Mouse (Mus musculus): ENCODE results near the gene Slc6a17. TPM values are rescaled to one million over a fixed set of nuclear protein-coding genes. Genes with fewer than 3 reads are reported as not detected.

Slc6a17 gene
- polyA plus RNA-seq, 1 experiment: 16.0 TPM

- Histone ChIP-seq H3K27me3 (replicated peaks; ENCODE audit: control insufficient read depth, insufficient read depth, low read length) (peaks cover 2% of the 10 kb centered on the region; the same call in 1 of the 2 replicates), H3K4me3 (ENCODE audit: insufficient read depth, low read depth, low read length) (no peak overlapping the region), H3K4me1 (ENCODE audit: control insufficient read depth, insufficient read depth, low read length) (no peaks in the 10 kb centered on the region), H3K36me3 (ENCODE audit: control insufficient read depth, insufficient read depth, low read length) (no peaks in the 10 kb centered on the region), H3K27ac (ENCODE audit: insufficient read depth, low read depth, low read length) (no peak overlapping the region)
- TF ChIP-seq CTCF (conservative IDR thresholded peaks at IDR 0.05; ENCODE audit: insufficient read depth, insufficient read length, low read depth, low read length): no peak
- TF ChIP-seq POLR2A (IDR thresholded peaks at IDR 0.05; ENCODE audit: low read depth, low read length): no peak
- DNase-seq: no peak
- 10% methylated on average over 23 of the region's 23 CpGs for WGBS
These were observed 59.7 kb downstream of the Slc6a17 start for GRCm38 (mm10) chr3:107458104-107458503.

GRCm38 (mm10) chr3:107454280-107454679 lies 63.5 kb downstream of the Slc6a17 start:
- Histone ChIP-seq H3K4me3 (ENCODE audit: insufficient read depth, low read depth, low read length) (no peak overlapping the region), H3K36me3 (ENCODE audit: control insufficient read depth, insufficient read depth, low read length) (no peaks in the 10 kb centered on the region), H3K27ac (ENCODE audit: insufficient read depth, low read depth, low read length) (no peak overlapping the region), H3K27me3 (replicated peaks; ENCODE audit: control insufficient read depth, insufficient read depth, low read length) (peaks cover 1% of the 10 kb centered on the region; the same call in 1 of the 2 replicates), H3K4me1 (ENCODE audit: control insufficient read depth, insufficient read depth, low read length) (no peaks in the 10 kb centered on the region)
- 60% methylated on average over 4 of the region's 4 CpGs for WGBS
- TF ChIP-seq CTCF (conservative IDR thresholded peaks at IDR 0.05; ENCODE audit: insufficient read depth, insufficient read length, low read depth, low read length): no peak
- TF ChIP-seq POLR2A (IDR thresholded peaks at IDR 0.05; ENCODE audit: low read depth, low read length): no peak
- DNase-seq: no peak

- Histone ChIP-seq H3K27me3 (replicated peaks; ENCODE audit: control insufficient read depth, insufficient read depth, low read length) (no peaks in the 10 kb centered on the region), H3K27ac (ENCODE audit: insufficient read depth, low read depth, low read length) (no peak overlapping the region), H3K36me3 (ENCODE audit: control insufficient read depth, insufficient read depth, low read length) (no peaks in the 10 kb centered on the region), H3K4me1 (ENCODE audit: control insufficient read depth, insufficient read depth, low read length) (no peaks in the 10 kb centered on the region), H3K4me3 (ENCODE audit: insufficient read depth, low read depth, low read length) (no peak overlapping the region)
- TF ChIP-seq POLR2A (IDR thresholded peaks at IDR 0.05; ENCODE audit: low read depth, low read length) (no peak), CTCF (conservative IDR thresholded peaks at IDR 0.05; ENCODE audit: insufficient read depth, insufficient read length, low read depth, low read length) (no peak)
- no peak for DNase-seq
- WGBS: 80% methylated on average over 3 of the region's 3 CpGs
These were observed 71.0 kb downstream of the Slc6a17 start for GRCm38 (mm10) chr3:107446822-107447221.

- H3K36me3 ChIP-seq (ENCODE audit: control insufficient read depth, insufficient read depth, low read length): no peaks in the 10 kb centered on the region
- TF ChIP-seq POLR2A (IDR thresholded peaks at IDR 0.05; ENCODE audit: low read depth, low read length) (no peak), CTCF (conservative IDR thresholded peaks at IDR 0.05; ENCODE audit: insufficient read depth, insufficient read length, low read depth, low read length) (no peak)
- H3K4me3 ChIP-seq (ENCODE audit: insufficient read depth, low read depth, low read length): no peak overlapping the region
- DNase-seq: no peak
- 79% methylated on average over 5 of the region's 5 CpGs for WGBS
- no peaks in the 10 kb centered on the region for H3K27me3 ChIP-seq (replicated peaks; ENCODE audit: control insufficient read depth, insufficient read depth, low read length)
- no peaks in the 10 kb centered on the region for H3K4me1 ChIP-seq (ENCODE audit: control insufficient read depth, insufficient read depth, low read length)
- H3K27ac ChIP-seq (ENCODE audit: insufficient read depth, low read depth, low read length): no peak overlapping the region
These were observed 74.0 kb downstream of the Slc6a17 start for GRCm38 (mm10) chr3:107443866-107444265.

GRCm38 (mm10) chr3:107442191-107442590 lies 75.6 kb downstream of the Slc6a17 start:
- H3K36me3 ChIP-seq (ENCODE audit: control insufficient read depth, insufficient read depth, low read length): no peaks in the 10 kb centered on the region
- no peak overlapping the region for H3K4me3 ChIP-seq (ENCODE audit: insufficient read depth, low read depth, low read length)
- TF ChIP-seq CTCF (conservative IDR thresholded peaks at IDR 0.05; ENCODE audit: insufficient read depth, insufficient read length, low read depth, low read length): no peak
- TF ChIP-seq POLR2A (IDR thresholded peaks at IDR 0.05; ENCODE audit: low read depth, low read length): no peak
- WGBS: 78% methylated on average over 11 of the region's 11 CpGs
- DNase-seq: no peak
- H3K27me3 ChIP-seq (replicated peaks; ENCODE audit: control insufficient read depth, insufficient read depth, low read length): no peaks in the 10 kb centered on the region
- no peak overlapping the region for H3K27ac ChIP-seq (ENCODE audit: insufficient read depth, low read depth, low read length)
- H3K4me1 ChIP-seq (ENCODE audit: control insufficient read depth, insufficient read depth, low read length): no peaks in the 10 kb centered on the region

- no peak for DNase-seq
- H3K4me1 ChIP-seq (ENCODE audit: control insufficient read depth, insufficient read depth, low read length): no peaks in the 10 kb centered on the region
- H3K36me3 ChIP-seq (ENCODE audit: control insufficient read depth, insufficient read depth, low read length): no peaks in the 10 kb centered on the region
- no peak for TF ChIP-seq CTCF (conservative IDR thresholded peaks at IDR 0.05; ENCODE audit: insufficient read depth, insufficient read length, low read depth, low read length)
- TF ChIP-seq POLR2A (IDR thresholded peaks at IDR 0.05; ENCODE audit: low read depth, low read length): no peak
- H3K27me3 ChIP-seq (replicated peaks; ENCODE audit: control insufficient read depth, insufficient read depth, low read length): no peaks in the 10 kb centered on the region
- no peak overlapping the region for H3K4me3 ChIP-seq (ENCODE audit: insufficient read depth, low read depth, low read length)
- H3K27ac ChIP-seq (ENCODE audit: insufficient read depth, low read depth, low read length): no peak overlapping the region
- 83% methylated on average over 8 of the region's 8 CpGs for WGBS
These were observed 76.5 kb downstream of the Slc6a17 start for GRCm38 (mm10) chr3:107441306-107441705.

- WGBS: 90% methylated on average over 11 of the region's 11 CpGs
- no peak overlapping the region for H3K4me3 ChIP-seq (ENCODE audit: insufficient read depth, low read depth, low read length)
- no peaks in the 10 kb centered on the region for H3K4me1 ChIP-seq (ENCODE audit: control insufficient read depth, insufficient read depth, low read length)
- no peak overlapping the region for H3K27ac ChIP-seq (ENCODE audit: insufficient read depth, low read depth, low read length)
- no peak for TF ChIP-seq POLR2A (IDR thresholded peaks at IDR 0.05; ENCODE audit: low read depth, low read length)
- no peak for TF ChIP-seq CTCF (conservative IDR thresholded peaks at IDR 0.05; ENCODE audit: insufficient read depth, insufficient read length, low read depth, low read length)
- DNase-seq: no peak
- no peaks in the 10 kb centered on the region for H3K36me3 ChIP-seq (ENCODE audit: control insufficient read depth, insufficient read depth, low read length)
- H3K27me3 ChIP-seq (replicated peaks; ENCODE audit: control insufficient read depth, insufficient read depth, low read length): no peaks in the 10 kb centered on the region
These were observed 78.5 kb downstream of the Slc6a17 start for GRCm38 (mm10) chr3:107439280-107439679.
